Mouse (Mus musculus) embryonic facial prominence, embryonic 15.5 days (tissue): ENCODE measurements around the gene Galntl6. TPM values are rescaled to one million over a fixed set of nuclear protein-coding genes. Genes with fewer than 3 reads are reported as not detected.
"Not testable (repeated sequence)": the region's sequence is repeated elsewhere in the genome, so short reads cannot be mapped to it uniquely, and the experiment has no call there.

Experiments
- ATAC-seq: fragments of 200-750 bp; cut with Nextera tagmentation; 2 replicates; pipeline ENCODE4 v1.8.0; 2017; ENCODE audit warnings: low read depth, moderate TSS enrichment; ENCODE audit not compliant: insufficient number of reproducible peaks, low FRiP score, low TSS enrichment
- H3K27ac ChIP-seq: fragments of 300-500 bp; sonication (generic); replicated peaks from 2 replicates; pipeline ENCODE4 v1.5.1; 2015; ENCODE audit warnings: mild to moderate bottlenecking, inconsistent platforms
- H3K27me3 ChIP-seq: fragments of 300-500 bp; sonication (generic); 2 replicates; pipeline ENCODE4 v1.6.1; 2015; ENCODE audit warnings: inconsistent platforms
- H3K36me3 ChIP-seq: fragments of 300-500 bp; sonication (generic); 2 replicates; pipeline ENCODE4 v1.6.1; 2015; ENCODE audit warnings: mild to moderate bottlenecking, inconsistent platforms
- H3K4me1 ChIP-seq: fragments of 300-500 bp; sonication (generic); 2 replicates; pipeline ENCODE4 v1.6.1; 2015; ENCODE audit warnings: inconsistent platforms
- H3K4me2 ChIP-seq: fragments of 300-500 bp; sonication (generic); replicated peaks from 2 replicates; pipeline ENCODE4 v1.6.1; 2015; ENCODE audit warnings: mild to moderate bottlenecking, inconsistent platforms
- H3K4me3 ChIP-seq: fragments of 300-500 bp; sonication (generic); replicated peaks from 2 replicates; pipeline ENCODE4 v1.5.1; 2015; ENCODE audit warnings: mild to moderate bottlenecking, inconsistent platforms
- H3K9ac ChIP-seq: fragments of 300-500 bp; sonication (generic); 2 replicates; pipeline ENCODE4 v1.6.1; 2015; ENCODE audit warnings: inconsistent platforms
- H3K9me3 ChIP-seq: fragments of 300-500 bp; sonication (generic); replicated peaks from 2 replicates; pipeline ENCODE4 v1.6.1; 2016; ENCODE audit warnings: inconsistent platforms
- WGBS: fragments of 180-500 bp; shearing (Covaris S2); methylation state at CpG from one replicate; pipeline ENCODE4 v1.1.7; 2015; 5-methylcytosine and 5-hydroxymethylcytosine counted together
- polyA plus RNA-seq: library from polyadenylated mRNA; unstranded; fragments of >200 nt; fragmentation: Nextera tagmentation; extraction: Ambion mirVana; gene quantifications from 2 replicates; pipeline ENCODE4 v1.2.1, GENCODE M21; 2015

Galntl6 gene
- polyA plus RNA-seq, 1 experiment from 2014 or later: 1.7 TPM

DNA sequence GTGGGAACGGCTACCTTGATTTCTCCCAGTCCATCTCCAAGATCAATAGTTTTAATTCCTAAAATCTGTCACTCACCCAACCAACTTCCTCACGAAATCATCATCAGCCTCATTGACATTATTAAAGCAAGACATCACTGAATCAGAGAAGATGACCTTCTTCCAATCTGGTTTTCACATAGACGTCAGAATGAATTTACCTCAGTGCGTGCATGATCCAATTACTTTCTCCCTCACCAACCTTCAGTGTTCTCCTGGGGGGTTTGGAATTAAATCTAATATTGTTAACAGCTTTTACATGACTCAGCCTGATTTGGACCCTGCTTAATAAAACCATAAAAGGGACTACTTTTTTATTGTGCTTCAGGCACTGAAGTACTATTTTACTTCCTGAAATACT lies 307.7 kb downstream of the Galntl6 start:
- WGBS: 58% methylated on average over 4 of the region's 4 CpGs
- H3K9ac ChIP-seq: no peak overlapping the region
- no peaks in the 10 kb centered on the region for H3K36me3 ChIP-seq
- ATAC-seq: no peak
- H3K27me3 ChIP-seq: no peaks in the 10 kb centered on the region
- H3K4me3 ChIP-seq: no peak overlapping the region
- H3K9me3 ChIP-seq: no peaks in the 10 kb centered on the region
- H3K27ac ChIP-seq: no peak overlapping the region
- H3K4me2 ChIP-seq: no peak overlapping the region
- H3K4me1 ChIP-seq: no peaks in the 10 kb centered on the region

DNA sequence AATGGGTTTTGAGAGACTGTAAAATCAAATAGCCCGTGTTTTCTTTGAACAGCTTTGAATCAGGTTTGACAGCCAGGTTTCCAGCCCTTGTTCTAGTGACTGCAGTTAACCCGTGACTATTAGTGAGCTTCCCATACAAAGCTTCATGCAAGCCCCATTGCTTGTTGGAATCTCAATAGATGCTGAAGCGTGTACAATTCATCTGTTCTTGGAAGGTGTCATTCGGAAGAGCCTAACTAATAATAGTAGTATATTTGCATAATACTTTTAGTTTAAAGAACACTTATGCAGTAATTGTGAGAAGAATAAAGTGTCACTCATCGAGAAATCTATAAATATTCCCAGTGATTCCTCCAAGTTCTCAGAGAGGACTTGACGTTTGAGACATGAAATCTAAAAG lies 314.6 kb downstream of the Galntl6 start:
- 74% methylated on average over 6 of the region's 6 CpGs for WGBS
- H3K9ac ChIP-seq: no peak overlapping the region
- no peaks in the 10 kb centered on the region for H3K27me3 ChIP-seq
- no peak overlapping the region for H3K27ac ChIP-seq
- H3K4me1 ChIP-seq: no peaks in the 10 kb centered on the region
- no peak for ATAC-seq
- H3K4me2 ChIP-seq: no peak overlapping the region
- H3K9me3 ChIP-seq: no peaks in the 10 kb centered on the region
- H3K36me3 ChIP-seq: no peaks in the 10 kb centered on the region
- H3K4me3 ChIP-seq: no peak overlapping the region

DNA sequence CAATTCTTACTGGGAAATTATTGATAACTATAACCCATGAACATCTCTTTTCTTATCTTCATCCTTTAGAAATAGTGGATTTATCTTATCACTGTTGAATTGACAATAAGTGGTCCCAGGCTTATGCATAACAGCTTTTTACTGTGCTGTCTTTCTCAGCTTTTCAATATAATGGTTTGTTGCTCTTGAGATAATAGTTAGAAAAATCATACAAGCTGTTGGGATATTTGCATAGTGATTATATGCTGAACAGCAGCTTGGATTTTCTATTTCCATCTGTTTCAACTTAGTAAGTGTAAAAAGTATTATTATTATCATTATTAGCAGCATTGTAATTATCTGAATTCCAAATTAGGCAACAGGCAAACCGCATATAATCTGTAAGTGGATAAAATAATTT lies 337.1 kb downstream of the Galntl6 start:
- H3K4me2 ChIP-seq: no peak overlapping the region
- no peaks in the 10 kb centered on the region for H3K9me3 ChIP-seq
- H3K36me3 ChIP-seq: no peaks in the 10 kb centered on the region
- H3K4me3 ChIP-seq: no peak overlapping the region
- H3K27me3 ChIP-seq: no peaks in the 10 kb centered on the region
- WGBS: 76% methylated on average over 1 of the region's 1 CpGs
- no peak overlapping the region for H3K9ac ChIP-seq
- no peaks in the 10 kb centered on the region for H3K4me1 ChIP-seq
- no peak overlapping the region for H3K27ac ChIP-seq
- no peak for ATAC-seq

DNA sequence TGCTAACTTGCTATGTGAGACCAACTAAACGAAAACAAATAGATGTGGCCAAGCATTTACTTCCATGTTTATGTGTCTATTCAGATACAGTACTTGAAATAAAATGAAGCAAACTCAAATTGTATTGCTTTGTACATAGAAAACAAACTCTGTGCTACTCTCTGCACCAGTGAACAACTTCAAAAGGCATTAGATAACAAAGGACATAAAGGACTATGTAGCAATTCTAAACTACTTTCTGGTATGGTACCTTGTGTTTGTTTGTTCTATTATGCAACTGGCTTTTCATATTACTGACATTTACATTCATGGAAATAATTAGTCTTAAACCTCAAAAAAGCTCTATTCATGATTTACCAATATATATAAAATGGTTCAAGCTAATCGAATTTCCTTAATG lies 344.4 kb downstream of the Galntl6 start:
- 68% methylated on average over 2 of the region's 2 CpGs for WGBS
- no peak overlapping the region for H3K4me2 ChIP-seq
- no peak for ATAC-seq
- no peaks in the 10 kb centered on the region for H3K27me3 ChIP-seq
- H3K9me3 ChIP-seq: no peaks in the 10 kb centered on the region
- no peak overlapping the region for H3K4me3 ChIP-seq
- H3K9ac ChIP-seq: no peak overlapping the region
- H3K36me3 ChIP-seq: no peaks in the 10 kb centered on the region
- H3K27ac ChIP-seq: no peak overlapping the region
- H3K4me1 ChIP-seq: no peaks in the 10 kb centered on the region

DNA sequence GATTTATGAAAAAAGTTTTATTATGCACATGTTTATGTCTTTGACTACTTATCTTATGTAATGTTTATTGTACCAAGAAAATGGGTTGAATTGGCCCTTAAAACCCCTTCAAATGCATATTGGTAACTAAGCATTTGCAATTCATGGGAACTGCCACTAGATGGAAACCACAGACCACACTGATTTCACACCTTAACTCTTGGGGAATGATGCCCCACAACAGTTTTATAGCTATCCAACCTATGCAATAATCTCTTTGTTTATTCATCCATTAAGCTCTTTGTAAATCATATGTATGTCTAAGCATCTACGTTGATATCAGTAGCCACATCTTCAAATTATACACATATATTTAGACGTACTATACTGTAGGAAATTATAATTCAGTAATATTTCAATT lies 346.3 kb downstream of the Galntl6 start:
- no peaks in the 10 kb centered on the region for H3K36me3 ChIP-seq
- H3K4me3 ChIP-seq: no peak overlapping the region
- H3K4me2 ChIP-seq: no peak overlapping the region
- H3K27me3 ChIP-seq: no peaks in the 10 kb centered on the region
- ATAC-seq: no peak
- no peaks in the 10 kb centered on the region for H3K4me1 ChIP-seq
- 53% methylated on average over 2 of the region's 2 CpGs for WGBS
- no peaks in the 10 kb centered on the region for H3K9me3 ChIP-seq
- no peak overlapping the region for H3K9ac ChIP-seq
- H3K27ac ChIP-seq: no peak overlapping the region

DNA sequence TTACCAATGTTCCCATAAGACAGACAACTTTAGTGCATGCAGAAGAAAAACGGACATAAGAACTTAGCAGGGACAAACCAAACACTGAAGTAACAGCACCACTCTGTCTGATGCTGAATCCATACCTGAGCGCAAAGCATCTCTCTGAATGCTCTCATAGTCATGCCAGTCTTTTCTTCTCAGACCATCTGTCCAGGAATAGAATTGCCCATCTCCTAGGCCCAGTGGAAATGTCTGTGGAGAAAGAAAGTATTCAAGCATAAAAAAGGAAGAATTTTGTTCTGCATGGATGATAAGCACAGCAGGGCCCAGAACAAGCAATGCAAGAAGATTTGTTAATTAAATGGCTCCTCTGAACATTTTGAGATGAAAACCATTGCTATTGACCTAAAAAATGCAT lies 376.7 kb downstream of the Galntl6 start:
- ATAC-seq: no peak
- Histone ChIP-seq H3K4me3 (no peak overlapping the region), H3K27me3 (no peaks in the 10 kb centered on the region), H3K36me3 (no peaks in the 10 kb centered on the region), H3K9ac (no peak overlapping the region), H3K27ac (no peak overlapping the region), H3K9me3 (no peaks in the 10 kb centered on the region), H3K4me2 (no peak overlapping the region), H3K4me1 (no peaks in the 10 kb centered on the region)
- 88% methylated on average over 2 of the region's 2 CpGs for WGBS

DNA sequence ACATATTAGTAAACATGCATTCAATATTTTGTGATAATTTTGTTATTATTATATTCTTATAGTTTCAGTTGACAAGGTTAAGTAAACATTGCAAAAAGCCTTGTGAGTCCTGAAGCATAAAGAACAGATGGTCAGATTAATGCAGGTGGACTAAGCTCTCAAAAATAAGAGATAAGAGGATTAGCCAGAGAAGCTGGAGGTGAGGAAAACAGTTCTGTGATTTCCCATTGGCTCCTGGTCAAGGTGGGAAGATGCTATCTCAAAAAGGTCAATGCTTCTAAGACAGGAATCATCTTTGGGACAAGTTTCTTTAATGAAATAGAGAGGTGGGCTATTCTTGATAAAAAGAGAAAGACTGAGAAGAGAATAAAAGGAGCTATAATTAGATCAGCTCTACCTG lies 377.8 kb downstream of the Galntl6 start:
- Histone ChIP-seq H3K36me3 (no peaks in the 10 kb centered on the region), H3K9me3 (no peaks in the 10 kb centered on the region), H3K27me3 (no peaks in the 10 kb centered on the region), H3K4me2 (no peak overlapping the region), H3K4me1 (no peaks in the 10 kb centered on the region), H3K9ac (no peak overlapping the region), H3K27ac (no peak overlapping the region), H3K4me3 (no peak overlapping the region)
- ATAC-seq: no peak

DNA sequence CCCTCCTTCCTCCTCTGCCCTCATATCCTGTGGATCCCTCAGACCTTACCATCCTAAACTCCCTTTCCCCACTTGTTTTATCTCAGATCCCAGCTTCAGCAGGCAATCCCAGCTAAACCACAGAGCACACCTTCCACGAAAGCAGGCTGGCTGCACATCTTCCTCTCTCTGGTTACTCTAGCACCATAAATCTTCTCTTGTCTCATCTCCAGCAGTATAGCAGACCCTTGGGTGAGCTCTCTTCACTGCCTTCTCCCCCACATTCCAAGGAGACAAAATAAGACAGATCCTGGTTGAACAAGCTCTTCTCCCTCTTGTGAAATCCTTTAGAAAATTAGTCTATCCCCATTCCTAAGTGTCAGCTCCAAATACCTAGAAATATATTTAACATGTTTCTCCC lies 389.0 kb downstream of the Galntl6 start:
- H3K27ac ChIP-seq: no peak overlapping the region
- H3K4me1 ChIP-seq: no peaks in the 10 kb centered on the region
- no peak overlapping the region for H3K4me2 ChIP-seq
- no peak for ATAC-seq
- WGBS: 33% methylated on average over 1 of the region's 1 CpGs
- no peak overlapping the region for H3K9ac ChIP-seq
- no peak overlapping the region for H3K4me3 ChIP-seq
- H3K27me3 ChIP-seq: no peaks in the 10 kb centered on the region
- no peaks in the 10 kb centered on the region for H3K9me3 ChIP-seq
- no peaks in the 10 kb centered on the region for H3K36me3 ChIP-seq

DNA sequence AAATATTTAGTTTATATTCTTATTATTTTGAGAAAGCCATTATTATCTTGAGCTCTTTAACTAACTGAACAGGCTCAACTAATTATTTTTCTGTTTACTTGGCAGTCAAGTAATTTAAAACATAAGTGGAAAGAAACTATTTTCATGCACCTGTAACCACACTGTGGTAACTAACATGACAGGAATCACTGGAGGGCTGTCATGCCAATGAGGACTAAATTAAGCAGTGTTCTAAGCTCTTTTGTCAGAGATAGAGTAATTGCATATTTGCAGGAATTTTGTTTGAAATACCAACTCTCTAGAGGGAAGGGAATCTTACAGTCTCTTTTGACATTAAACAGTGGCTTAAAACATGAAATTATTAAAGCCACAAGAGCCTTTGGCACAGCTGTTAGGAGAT lies 390.5 kb downstream of the Galntl6 start:
- no peak overlapping the region for H3K4me3 ChIP-seq
- H3K4me2 ChIP-seq: no peak overlapping the region
- H3K27me3 ChIP-seq: no peaks in the 10 kb centered on the region
- H3K9ac ChIP-seq: no peak overlapping the region
- ATAC-seq: no peak
- no peaks in the 10 kb centered on the region for H3K4me1 ChIP-seq
- no peak overlapping the region for H3K27ac ChIP-seq
- no peaks in the 10 kb centered on the region for H3K9me3 ChIP-seq
- H3K36me3 ChIP-seq: no peaks in the 10 kb centered on the region

DNA sequence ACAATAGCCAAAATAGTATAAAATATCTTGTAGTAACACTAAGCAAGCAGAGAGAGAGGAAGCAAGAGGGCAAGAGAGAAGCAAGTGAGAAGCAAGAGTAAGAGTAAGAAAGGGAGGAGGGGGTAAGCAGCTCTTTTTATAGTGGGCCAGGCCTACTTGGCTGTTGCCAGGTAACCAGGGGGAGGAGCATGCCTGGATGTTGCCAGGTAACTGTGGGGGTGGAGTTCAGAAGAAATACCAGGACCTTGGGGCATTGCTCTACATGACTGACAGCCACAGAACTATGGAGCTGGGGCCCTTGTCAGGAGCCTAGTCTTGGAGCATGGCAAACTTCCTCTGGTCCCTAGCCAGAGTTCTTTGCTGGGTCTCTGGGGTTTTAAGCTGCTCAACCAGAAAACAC lies 401.9 kb downstream of the Galntl6 start:
- no peaks in the 10 kb centered on the region for H3K9me3 ChIP-seq
- ATAC-seq: no peak

DNA sequence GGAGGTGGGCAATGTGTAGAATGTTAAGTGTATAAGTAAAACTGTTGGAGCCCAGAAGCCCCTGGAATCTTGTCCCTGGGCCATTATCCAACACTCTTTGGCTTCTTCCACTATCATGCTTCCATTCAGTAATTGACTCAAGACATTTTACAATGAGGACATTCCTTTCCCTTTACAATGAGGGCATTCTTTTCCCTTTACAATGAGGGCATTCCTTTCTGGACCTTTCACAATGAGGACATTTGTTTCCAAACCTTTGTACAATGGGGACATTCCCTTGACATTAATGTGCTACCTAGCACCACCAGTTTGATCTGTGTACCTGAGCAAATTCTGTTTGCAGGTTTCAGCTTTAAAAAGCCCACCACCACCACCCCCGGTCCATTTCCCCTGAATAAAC lies 403.4 kb downstream of the Galntl6 start:
- WGBS: 61% methylated on average over 1 of the region's 1 CpGs
- H3K4me2 ChIP-seq: no peak overlapping the region
- no peak for ATAC-seq
- H3K9ac ChIP-seq: no peak overlapping the region
- H3K4me1 ChIP-seq: no peaks in the 10 kb centered on the region
- H3K27me3 ChIP-seq: no peaks in the 10 kb centered on the region
- no peak overlapping the region for H3K27ac ChIP-seq
- H3K9me3 ChIP-seq: no peaks in the 10 kb centered on the region
- no peak overlapping the region for H3K4me3 ChIP-seq
- H3K36me3 ChIP-seq: no peaks in the 10 kb centered on the region

More for the DNA sequence above, 401.9 kb downstream of the Galntl6 start:
- Histone ChIP-seq H3K9ac (no peak overlapping the region), H3K4me2 (no peak overlapping the region), H3K27me3 (no peaks in the 10 kb centered on the region), H3K27ac (no peak overlapping the region), H3K36me3 (no peaks in the 10 kb centered on the region), H3K4me3 (no peak overlapping the region), H3K4me1 (no peaks in the 10 kb centered on the region)

DNA sequence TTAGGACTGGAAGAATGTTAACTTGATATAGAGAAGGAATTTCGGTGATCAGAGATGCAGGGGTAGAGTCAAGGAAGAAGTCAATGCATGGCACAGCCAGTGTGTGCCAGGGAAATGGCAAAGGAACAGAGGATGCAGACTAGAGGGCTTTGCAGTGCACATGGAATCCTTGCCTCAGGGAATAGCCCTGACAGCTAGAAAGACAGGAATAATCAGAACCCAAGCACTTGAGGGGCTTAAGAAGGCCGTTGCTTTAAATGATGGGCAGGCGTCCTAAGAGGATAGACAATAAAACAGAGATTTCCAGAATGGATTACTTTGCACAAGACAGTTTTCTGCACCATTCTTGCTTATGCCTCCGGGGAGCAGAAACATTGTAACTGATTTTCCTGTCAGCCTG lies 425.3 kb downstream of the Galntl6 start:
- 33% methylated on average over 4 of the region's 4 CpGs for WGBS
- H3K36me3 ChIP-seq: no peaks in the 10 kb centered on the region
- H3K4me1 ChIP-seq: no peaks in the 10 kb centered on the region
- H3K4me3 ChIP-seq: no peak overlapping the region
- ATAC-seq: no peak
- no peaks in the 10 kb centered on the region for H3K27me3 ChIP-seq
- H3K4me2 ChIP-seq: no peak overlapping the region
- no peaks in the 10 kb centered on the region for H3K9me3 ChIP-seq
- no peak overlapping the region for H3K9ac ChIP-seq
- no peak overlapping the region for H3K27ac ChIP-seq

DNA sequence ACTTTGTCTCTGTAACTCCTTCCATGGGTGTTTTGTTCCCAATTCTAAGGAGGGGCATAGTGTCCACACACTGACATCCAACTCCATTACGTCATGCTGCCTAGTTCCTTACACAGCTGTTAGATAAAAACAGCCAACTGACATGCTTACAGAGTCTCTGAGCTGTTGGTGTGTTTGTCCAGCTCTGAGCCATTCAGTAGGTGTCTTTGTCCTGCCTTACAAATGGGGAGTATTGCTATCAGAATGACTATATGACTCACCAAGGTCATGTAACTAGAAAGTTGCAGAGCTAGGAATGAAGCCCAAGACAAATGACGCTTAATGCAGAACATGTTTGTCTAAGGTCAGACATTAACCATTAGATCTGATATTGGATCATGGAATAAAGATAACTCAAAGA lies 449.1 kb downstream of the Galntl6 start:
- H3K4me3 ChIP-seq, H3K27ac ChIP-seq, H3K4me1 ChIP-seq, H3K9ac ChIP-seq, H3K36me3 ChIP-seq, H3K9me3 ChIP-seq, H3K4me2 ChIP-seq, H3K27me3 ChIP-seq, ATAC-seq: not testable (repeated sequence)
- WGBS: 87% methylated on average over 2 of the region's 2 CpGs
